ENCODE assay signal across 18 mouse cellular contexts in the genomic region with DNA sequence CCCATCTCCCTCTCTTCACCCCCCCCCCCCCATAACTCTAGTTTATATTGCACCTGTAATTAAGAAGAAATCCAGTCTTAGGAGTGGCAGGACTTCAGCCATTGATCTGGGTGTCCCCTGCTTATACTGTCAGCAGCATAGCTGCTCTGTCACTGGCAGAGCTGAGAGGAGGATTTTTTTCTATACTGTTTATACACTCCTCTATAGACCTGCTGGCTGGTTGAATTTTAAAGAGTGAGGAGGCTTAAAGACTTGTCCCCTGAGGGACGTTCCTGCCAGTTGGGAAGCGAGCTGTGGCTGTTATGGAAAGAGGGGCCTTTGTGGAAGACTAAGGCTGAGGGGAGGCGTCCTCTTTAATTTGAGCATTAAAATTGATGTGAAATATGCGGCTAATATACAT.
DNase-seq lines count a peak whose midpoint lies in the region; ATAC-seq lines count a peak whose summit lies in the region.
"Had no signal": no experiment of that assay in that cellular context is flagged by ENCODE, and none has a peak within 500 bp of the region (broad histone marks: within the 10 kb centered on the region; RNA-seq: fewer than 3 reads in every experiment).

No protein-coding gene starts in this region.

- no peak overlapping the region for H3K4me2 ChIP-seq in midbrain, embryonic 11.5 days
- H3K4me2 ChIP-seq in forebrain, embryonic 13.5 days, result no peak overlapping the region
- H3K4me2 ChIP-seq in hindbrain, embryonic 16.5 days (ENCODE audit: low read length), result no peak overlapping the region
- no peak overlapping the region for H3K4me2 ChIP-seq in neural tube, embryonic 13.5 days
- H3K4me2 ChIP-seq: limb, embryonic 15.5 days had no signal

- no peaks in the 10 kb centered on the region for H3K36me3 ChIP-seq in midbrain, embryonic 11.5 days (ENCODE audit: control insufficient read depth, insufficient read depth, low read length)
- no peaks in the 10 kb centered on the region for H3K36me3 ChIP-seq in midbrain, embryonic 10.5 days
- H3K36me3 ChIP-seq in forebrain, embryonic 13.5 days (ENCODE audit: poor library complexity, severe bottlenecking), result no peaks in the 10 kb centered on the region
- H3K36me3 ChIP-seq in hindbrain, embryonic 16.5 days (ENCODE audit: control insufficient read depth, insufficient read depth, low read length), result no peaks in the 10 kb centered on the region
- H3K36me3 ChIP-seq in neural tube, embryonic 13.5 days, result no peaks in the 10 kb centered on the region
- H3K36me3 ChIP-seq: limb, embryonic 15.5 days had no signal

- no peaks in the 10 kb centered on the region for H3K9me3 ChIP-seq in midbrain, embryonic 11.5 days (ENCODE audit: control insufficient read depth, low read length)
- H3K9me3 ChIP-seq in midbrain, embryonic 10.5 days (replicated peaks), result no peaks in the 10 kb centered on the region
- no peaks in the 10 kb centered on the region for H3K9me3 ChIP-seq in forebrain, embryonic 13.5 days (replicated peaks)
- no peaks in the 10 kb centered on the region for H3K9me3 ChIP-seq in hindbrain, embryonic 16.5 days (ENCODE audit: control insufficient read depth, low read length)
- no peaks in the 10 kb centered on the region for H3K9me3 ChIP-seq in neural tube, embryonic 13.5 days
- H3K9me3 ChIP-seq: G1E; limb, embryonic 15.5 days had no signal

- peak; percentile 91 for ATAC-seq in midbrain, embryonic 11.5 days (ENCODE audit: low FRiP score)
- peak; percentile 83 for ATAC-seq in forebrain, embryonic 13.5 days
- 0 out of 2 replicates have a peak, but pooled peaks have one; percentile 42 for ATAC-seq in hindbrain, embryonic 16.5 days
- peak; percentile 77 for ATAC-seq in neural tube, embryonic 13.5 days (ENCODE audit: low read depth)
- ATAC-seq: intestine, embryonic 16.5 days had no signal

- H3K27ac ChIP-seq in midbrain, embryonic 11.5 days (ENCODE audit: low read depth, low read length), result no peak overlapping the region
- no peak overlapping the region; the same call in 1 of the 2 replicates for H3K27ac ChIP-seq in midbrain, embryonic 10.5 days (replicated peaks)
- peak overlapping the region; percentile 40; the same call in 1 of the 2 replicates for H3K27ac ChIP-seq in forebrain, embryonic 13.5 days
- no peak overlapping the region for H3K27ac ChIP-seq in hindbrain, embryonic 16.5 days (ENCODE audit: low read depth, low read length)
- H3K27ac ChIP-seq in neural tube, embryonic 13.5 days (replicated peaks), result no peak overlapping the region
- H3K27ac ChIP-seq: kidney, postnatal 0 days; layer of hippocampus, adult 2 months; limb, embryonic 15.5 days; macrophage had no signal

- H3K4me3 ChIP-seq in midbrain, embryonic 11.5 days (ENCODE audit: low read depth, low read length), result no peak overlapping the region
- no peak overlapping the region for H3K4me3 ChIP-seq in midbrain, embryonic 10.5 days
- H3K4me3 ChIP-seq in forebrain, embryonic 13.5 days, result no peak overlapping the region
- H3K4me3 ChIP-seq in hindbrain, embryonic 16.5 days (ENCODE audit: low read length), result no peak overlapping the region
- H3K4me3 ChIP-seq in neural tube, embryonic 13.5 days, result no peak overlapping the region
- H3K4me3 ChIP-seq: layer of hippocampus, adult 2 months; limb, embryonic 15.5 days had no signal

- no peak for DNase-seq in midbrain, embryonic 11.5 days (ENCODE audit: low spot score, missing footprints)
- DNase-seq in midbrain, embryonic 10.5 days (ENCODE audit: low spot score), result no peak
- DNase-seq in cerebellum, adult 9-10 months, result no peak
- no peak for DNase-seq in cerebellum, adult 11 months
- DNase-seq: adrenal gland, adult 8-10 months; cerebellum, adult 8-10 months; gastrocnemius, postnatal 10 days; lung, adult 18-20 months; thymus, adult 2 months had no signal

- H3K4me1 ChIP-seq in midbrain, embryonic 11.5 days (ENCODE audit: control insufficient read depth, insufficient read depth, low read length), result peaks cover 6% of the 10 kb centered on the region
- H3K4me1 ChIP-seq in midbrain, embryonic 10.5 days, result peaks cover 25% of the 10 kb centered on the region
- peaks cover 8% of the 10 kb centered on the region for H3K4me1 ChIP-seq in forebrain, embryonic 13.5 days
- no peaks in the 10 kb centered on the region; the same call in 1 of the 2 replicates for H3K4me1 ChIP-seq in hindbrain, embryonic 16.5 days (ENCODE audit: control insufficient read depth, insufficient read depth, low read depth, low read length)
- H3K4me1 ChIP-seq in neural tube, embryonic 13.5 days (replicated peaks), result peaks cover 8% of the 10 kb centered on the region; the same call in 1 of the 2 replicates
- H3K4me1 ChIP-seq: limb, embryonic 15.5 days had no signal

- no peaks in the 10 kb centered on the region for H3K27me3 ChIP-seq in midbrain, embryonic 11.5 days (ENCODE audit: control insufficient read depth, insufficient read depth, low read length)
- H3K27me3 ChIP-seq in midbrain, embryonic 10.5 days (ENCODE audit: low read depth, poor library complexity, severe bottlenecking), result no peaks in the 10 kb centered on the region
- no peaks in the 10 kb centered on the region for H3K27me3 ChIP-seq in forebrain, embryonic 13.5 days
- H3K27me3 ChIP-seq in hindbrain, embryonic 16.5 days (replicated peaks; ENCODE audit: control insufficient read depth, insufficient read depth, low read length), result no peaks in the 10 kb centered on the region
- H3K27me3 ChIP-seq in neural tube, embryonic 13.5 days, result no peaks in the 10 kb centered on the region
- H3K27me3 ChIP-seq: limb, embryonic 15.5 days had no signal

- H3K9ac ChIP-seq in midbrain, embryonic 11.5 days (ENCODE audit: low read length), result no peak overlapping the region
- no peak overlapping the region for H3K9ac ChIP-seq in forebrain, embryonic 13.5 days
- H3K9ac ChIP-seq in hindbrain, embryonic 16.5 days (ENCODE audit: low read depth, low read length), result no peak overlapping the region
- no peak overlapping the region for H3K9ac ChIP-seq in neural tube, embryonic 13.5 days
- H3K9ac ChIP-seq: limb, embryonic 15.5 days had no signal

- 19% methylated on average over 4 of the region's 4 CpGs for WGBS in midbrain, embryonic 11.5 days
- WGBS in midbrain, embryonic 10.5 days, result 29% methylated on average over 4 of the region's 4 CpGs
- WGBS in forebrain, embryonic 13.5 days, result 13% methylated on average over 4 of the region's 4 CpGs
- 24% methylated on average over 4 of the region's 4 CpGs for WGBS in hindbrain, embryonic 16.5 days
- WGBS in neural tube, embryonic 13.5 days, result 24% methylated on average over 4 of the region's 4 CpGs
